Mouse (Mus musculus) megakaryocyte, embryonic 14.5 days (primary cell): Measurements from ENCODE around the gene Dcun1d5.

Source experiments
- FLI1 ChIP-seq: IDR thresholded peaks from 2 replicates; pipeline ENCODE4 v1.6.1; 2012; ENCODE audit warnings: low read length, inconsistent platforms, mixed read lengths
- GATA1 ChIP-seq: IDR thresholded peaks from 3 replicates; pipeline ENCODE4 v1.6.1; 2012; ENCODE audit warnings: mixed read lengths, low read length, inconsistent platforms, borderline replicate concordance

DNA sequence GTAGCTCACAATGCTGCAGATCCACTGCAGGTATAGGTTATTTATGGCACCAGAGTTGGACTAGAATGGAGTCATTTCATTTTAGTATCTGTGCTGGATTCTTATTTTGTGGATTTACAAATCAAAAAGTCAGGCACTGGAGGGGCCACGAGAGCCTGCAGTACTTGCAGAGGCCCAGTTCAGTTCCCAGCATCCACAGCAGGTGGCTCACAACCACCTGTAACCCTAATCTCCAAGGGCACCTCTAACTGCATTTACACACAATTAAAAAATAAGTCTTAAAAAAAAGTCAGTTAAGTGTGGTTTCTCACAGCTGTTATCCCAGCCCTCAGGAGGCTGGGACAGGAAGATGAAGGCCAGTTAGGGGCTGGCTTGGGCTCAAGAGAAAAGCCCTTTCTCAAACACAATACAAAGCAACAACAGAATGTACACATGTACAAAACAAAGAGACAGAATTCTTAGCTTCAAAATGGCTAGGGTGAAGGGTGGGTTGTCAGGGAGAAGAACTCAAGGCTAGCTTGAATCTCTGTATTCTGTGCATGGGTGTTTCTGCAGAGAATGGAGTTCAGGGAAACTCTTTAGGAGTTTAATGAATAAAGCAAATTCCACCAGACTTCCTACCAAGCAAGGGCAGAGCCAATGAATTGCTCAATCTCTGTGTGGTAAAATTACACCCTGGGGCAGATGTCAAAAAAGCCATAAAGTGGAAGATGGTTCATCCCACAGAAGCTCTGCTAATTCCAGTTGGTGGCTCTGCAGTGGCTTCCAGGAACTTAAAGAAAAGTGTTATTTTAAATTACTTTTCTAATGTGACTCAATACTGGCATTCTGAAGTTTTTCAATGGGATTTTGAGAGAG, 68.7 kb downstream of the Dcun1d5 start:
- no peak for TF ChIP-seq GATA1
- TF ChIP-seq FLI1 = no peak
